Mouse (Mus musculus) erythroblast, adult 5-6 weeks (primary cell): ENCODE measurements around the gene Dnmt3a. TPM values are rescaled to one million over a fixed set of nuclear protein-coding genes. Genes with fewer than 3 reads are reported as not detected.
A peak's percentile ranks its signal among the peaks of the same experiment; 100 is the strongest.

Experiments
- ATAC-seq: replicated peaks from 2 replicates; pipeline ENCODE4 v1.8.0; 2016; ENCODE audit warnings: moderate number of reproducible peaks, mild to moderate bottlenecking, moderate TSS enrichment, inconsistent platforms; ENCODE audit not compliant: poor library complexity, low FRiP score, severe bottlenecking
- total RNA-seq, 2 experiments: library from RNA; stranded (forward) in 1 of 2; stranded (reverse) in 1 of 2; fragments of 150-400 nt in 1 of 2; fragments of 200-764, 138-1000 nt in 1 of 2; gene quantifications; 2 replicates each; pipeline versions ENCODE4 v1.2.3 to v1.2.4; 2015 to 2017; ENCODE audit warnings: low replicate concordance in 2 of 2

Dnmt3a gene
- total RNA-seq, 2 experiments from 2014 or later: 2.9 to 8.6 TPM

DNA sequence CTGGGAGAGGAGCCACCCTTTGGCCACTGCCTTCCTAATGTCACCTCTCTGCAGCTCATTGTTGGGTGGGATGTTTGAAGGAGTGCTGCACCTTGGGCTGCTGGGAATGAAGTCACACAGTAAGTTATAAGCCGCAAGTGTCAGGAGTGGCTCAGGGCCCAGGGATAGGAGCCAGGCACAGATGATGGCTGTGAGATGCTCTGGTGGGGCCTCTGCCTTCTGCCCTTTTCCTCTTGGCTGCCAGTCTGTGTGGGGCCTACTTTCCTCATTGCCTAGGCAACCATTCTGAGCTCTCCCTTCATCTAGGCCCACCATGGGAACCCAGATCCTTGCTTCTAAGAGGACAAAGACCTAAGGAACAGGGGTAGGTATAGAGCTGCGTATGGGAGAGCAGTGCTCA is 21.5 kb upstream of the Dnmt3a start:
- ATAC-seq: no peak

DNA sequence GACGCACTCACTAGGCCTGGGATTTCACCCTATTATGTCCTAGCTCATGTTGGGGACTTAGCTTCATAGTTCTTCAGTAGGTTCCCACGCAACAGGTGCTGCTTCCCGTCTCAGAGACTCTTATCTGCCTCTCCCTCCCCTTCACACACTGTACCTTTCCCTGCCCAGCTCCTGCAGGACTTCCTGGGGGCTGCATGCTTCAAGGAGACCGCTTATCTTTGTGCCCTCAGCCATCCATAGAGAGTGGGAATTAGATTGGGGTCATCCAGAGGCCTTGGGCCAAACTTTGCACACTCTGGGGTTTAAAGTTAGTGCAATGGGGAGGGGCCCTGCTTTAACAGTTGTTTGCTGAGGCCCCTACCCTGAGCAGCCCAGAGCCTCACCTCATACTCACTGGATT is 21.1 kb upstream of the Dnmt3a start:
- no peak for ATAC-seq

DNA sequence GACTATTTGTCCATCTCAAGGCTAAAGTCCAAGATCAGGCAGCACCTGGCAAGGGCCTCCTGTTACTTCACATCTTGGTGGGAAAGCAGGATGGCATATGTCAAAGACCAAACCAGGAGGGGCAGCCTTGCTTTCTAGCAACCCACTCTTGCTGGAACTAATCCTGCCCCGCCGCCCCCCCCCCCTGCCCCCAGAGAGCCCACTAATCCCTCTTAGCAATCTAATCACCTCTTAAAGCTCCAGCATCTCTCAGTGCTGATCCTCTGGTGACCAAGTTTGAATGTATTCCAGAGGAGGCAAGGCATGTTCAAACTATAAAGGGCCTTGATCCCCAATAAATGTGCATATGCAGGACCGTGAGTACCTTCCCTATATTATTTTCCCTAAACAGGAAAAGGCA is 18.8 kb upstream of the Dnmt3a start:
- ATAC-seq: no peak

DNA sequence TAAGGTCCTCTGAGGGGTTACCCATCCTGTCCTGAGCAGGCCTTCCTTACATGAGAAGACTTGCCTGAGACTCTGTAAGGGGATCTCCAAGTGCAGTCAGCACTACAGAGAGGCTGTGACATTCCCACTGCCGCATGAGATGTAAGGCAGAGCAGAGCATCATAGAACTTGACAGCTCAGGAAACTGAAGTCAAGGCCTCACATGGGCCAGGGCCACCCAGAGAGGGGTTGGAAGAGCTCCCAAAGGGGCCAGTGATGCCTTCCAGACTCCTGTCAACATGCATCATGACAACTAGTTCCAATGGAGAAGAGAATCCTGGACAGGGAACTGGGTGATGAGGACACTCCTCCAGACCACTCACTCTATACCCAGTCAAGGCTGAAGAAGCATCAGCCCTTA is 18.3 kb upstream of the Dnmt3a start:
- no peak for ATAC-seq

DNA sequence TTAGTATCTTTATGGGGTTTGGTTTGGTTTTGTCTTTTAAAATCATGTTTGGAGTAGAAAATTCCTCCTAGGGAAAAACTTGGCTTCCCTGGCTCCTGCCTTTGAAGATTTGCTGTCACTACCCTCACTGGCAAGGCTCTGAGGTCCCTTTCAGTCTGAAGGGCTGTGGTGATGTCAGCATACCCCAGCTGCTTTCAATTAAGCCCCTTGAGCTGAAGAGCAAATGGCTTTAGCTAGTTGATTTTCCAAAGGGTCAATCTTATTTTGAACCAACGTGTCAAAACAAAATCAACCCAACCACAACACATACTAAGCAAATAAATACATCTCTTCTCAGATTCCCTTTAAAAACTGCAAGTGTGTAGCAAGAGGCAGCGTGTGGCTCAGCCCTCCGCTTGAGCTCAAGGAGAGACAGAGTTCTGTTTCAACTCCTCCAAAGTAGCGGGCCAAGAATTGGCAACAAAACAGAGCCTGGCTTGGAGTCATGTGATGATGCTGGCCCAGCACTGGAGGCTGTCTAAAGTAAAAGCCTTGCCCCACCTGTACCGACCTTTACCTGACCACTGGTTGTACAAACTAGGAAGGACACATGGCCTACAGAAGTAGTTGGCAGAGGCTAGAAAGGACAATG is 17.3 kb upstream of the Dnmt3a start:
- ATAC-seq: no peak

DNA sequence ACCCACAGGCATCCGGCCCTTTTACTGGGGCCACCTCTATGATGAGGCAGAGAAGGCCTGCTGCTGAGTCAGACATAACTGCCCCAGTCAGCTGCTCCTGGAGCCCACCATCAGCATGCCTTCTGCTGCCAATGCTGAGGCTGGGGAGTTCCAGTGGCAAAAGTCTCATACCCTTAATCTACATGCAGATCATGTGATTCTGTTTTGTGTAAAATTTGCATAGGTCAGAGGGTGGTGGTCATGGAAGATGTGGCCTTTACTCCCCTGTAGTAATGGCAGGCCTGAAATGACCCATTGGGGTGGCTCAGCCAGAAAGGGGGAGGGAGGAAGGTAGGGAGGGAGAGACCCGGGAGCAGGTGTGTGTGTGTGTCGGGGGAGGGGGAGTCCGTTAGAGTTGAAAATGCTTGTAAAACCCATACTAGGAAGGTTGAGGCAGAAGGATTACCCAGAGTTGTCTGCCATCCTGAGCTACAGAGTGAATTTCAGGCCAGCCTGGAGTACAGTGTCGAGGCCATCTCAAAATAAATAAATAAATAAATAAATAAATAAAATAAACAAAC is 16.1 kb upstream of the Dnmt3a start:
- no peak for ATAC-seq

DNA sequence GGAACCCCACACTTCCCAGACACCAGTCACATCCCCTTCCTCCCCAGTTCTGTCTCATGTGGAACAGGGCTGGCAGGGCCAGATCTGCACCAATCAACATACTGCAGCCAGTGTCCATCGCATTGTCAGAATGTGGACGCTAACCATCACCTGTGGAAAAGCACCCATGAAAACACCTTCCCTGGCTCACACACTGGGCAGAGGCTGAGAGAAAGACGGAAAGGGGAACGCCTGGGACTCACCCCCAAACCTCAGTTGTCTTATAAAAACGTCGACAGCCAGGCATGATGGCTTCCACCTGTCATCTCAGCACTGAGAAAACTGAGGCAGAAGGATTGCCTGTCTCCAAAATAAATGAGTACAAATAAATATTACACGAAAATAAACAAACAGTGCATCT is 14.6 kb upstream of the Dnmt3a start:
- ATAC-seq: no peak

DNA sequence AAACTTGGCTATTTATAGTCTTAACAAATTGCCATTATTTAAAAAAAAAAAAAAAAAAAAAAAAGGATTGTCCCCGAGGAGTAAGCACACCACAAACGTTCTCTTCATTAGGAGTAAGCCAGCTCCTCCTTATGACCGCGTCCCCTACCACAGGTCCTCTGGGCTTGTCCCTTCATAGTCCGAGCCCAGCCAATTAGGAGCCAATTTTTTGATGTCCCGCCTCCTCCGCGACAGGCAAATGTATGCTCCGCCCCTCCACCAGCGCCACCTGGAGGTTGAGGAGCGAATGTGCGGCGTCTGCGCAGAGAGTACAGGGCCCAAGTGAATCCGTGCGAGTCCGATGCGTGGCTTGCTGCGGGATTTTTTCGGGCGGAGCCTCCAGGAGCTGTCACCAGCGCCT is 14.1 kb upstream of the Dnmt3a start:
- peak; percentile 93 for ATAC-seq

DNA sequence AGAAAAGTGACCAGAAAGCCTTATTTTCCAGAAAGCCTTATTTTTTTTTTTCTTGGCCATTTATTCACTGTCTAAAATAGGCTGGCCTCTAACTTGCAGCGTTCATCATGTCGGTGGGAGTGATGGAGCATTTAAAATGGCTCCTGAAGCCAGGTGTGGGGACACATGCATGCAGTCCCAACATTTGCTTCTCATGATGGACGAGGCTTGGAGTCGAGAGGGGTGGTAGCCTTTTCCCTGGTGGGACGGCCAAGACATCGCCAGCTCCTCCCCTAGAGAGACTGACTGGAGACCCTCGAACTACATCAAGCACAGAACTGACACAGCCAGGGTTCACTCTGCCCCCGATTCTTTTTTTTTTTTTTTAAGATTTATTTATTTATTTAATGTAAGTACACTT is 13.6 kb upstream of the Dnmt3a start:
- no peak for ATAC-seq

DNA sequence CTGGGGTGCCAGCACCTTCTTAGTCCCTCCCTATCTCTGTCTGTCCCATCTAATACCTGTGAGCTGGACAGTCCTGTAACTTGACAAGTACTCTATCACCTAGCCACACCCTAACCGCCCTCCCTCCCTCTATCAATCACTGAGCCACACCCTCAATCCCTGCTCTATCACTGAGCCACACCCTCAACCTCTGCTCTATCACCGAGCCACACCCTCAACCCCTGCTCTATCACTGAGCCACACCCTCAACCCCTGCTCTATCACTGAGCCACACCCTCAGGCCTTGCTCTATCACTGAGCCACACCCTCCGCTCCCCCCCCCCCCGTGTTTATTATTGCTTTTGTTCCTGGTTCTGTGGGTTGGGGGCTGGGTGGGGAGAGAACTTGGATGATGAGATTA is 10.2 kb upstream of the Dnmt3a start:
- ATAC-seq: no peak

DNA sequence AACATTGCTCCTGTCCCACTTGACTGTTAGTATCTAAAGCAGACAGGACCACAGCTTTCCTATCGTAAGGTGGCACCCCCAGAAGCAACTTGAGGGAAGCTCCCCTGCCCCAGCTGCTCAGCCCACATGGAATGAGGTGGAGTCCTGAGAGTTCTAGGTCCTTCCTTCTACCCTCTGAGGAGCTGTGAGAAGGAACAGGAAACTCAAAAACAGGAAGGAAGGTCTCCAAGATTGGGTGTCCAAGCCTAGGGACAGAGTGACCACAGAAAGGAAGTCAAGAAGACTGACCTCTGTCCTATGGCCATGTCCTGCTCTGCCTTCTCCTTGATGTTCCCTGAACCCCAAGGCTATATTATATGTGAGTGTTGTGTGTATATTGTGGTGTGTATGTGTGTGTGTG is 6.3 kb upstream of the Dnmt3a start:
- no peak for ATAC-seq

DNA sequence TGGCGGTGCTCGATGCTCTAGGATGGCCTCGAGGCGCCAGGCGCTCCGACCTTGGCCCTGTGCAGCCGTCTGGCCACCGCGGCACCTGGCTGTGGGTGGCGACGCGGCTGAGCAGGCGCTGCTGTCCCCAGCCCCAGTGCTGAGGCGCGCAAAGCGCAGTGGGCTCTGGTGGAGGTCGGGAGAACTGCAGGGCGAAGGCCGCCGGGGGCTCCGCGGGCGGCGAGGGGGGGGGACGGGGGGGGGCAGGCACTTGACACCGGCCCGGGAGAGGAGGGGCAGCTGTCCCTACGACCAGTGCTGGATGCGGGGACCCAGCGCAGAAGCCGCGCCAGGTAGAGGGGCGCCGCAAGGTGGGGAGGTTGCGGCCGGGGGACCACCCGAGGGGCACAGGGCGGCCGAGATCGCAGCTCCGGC is 471 bp downstream of the Dnmt3a start:
- no peak for ATAC-seq

DNA sequence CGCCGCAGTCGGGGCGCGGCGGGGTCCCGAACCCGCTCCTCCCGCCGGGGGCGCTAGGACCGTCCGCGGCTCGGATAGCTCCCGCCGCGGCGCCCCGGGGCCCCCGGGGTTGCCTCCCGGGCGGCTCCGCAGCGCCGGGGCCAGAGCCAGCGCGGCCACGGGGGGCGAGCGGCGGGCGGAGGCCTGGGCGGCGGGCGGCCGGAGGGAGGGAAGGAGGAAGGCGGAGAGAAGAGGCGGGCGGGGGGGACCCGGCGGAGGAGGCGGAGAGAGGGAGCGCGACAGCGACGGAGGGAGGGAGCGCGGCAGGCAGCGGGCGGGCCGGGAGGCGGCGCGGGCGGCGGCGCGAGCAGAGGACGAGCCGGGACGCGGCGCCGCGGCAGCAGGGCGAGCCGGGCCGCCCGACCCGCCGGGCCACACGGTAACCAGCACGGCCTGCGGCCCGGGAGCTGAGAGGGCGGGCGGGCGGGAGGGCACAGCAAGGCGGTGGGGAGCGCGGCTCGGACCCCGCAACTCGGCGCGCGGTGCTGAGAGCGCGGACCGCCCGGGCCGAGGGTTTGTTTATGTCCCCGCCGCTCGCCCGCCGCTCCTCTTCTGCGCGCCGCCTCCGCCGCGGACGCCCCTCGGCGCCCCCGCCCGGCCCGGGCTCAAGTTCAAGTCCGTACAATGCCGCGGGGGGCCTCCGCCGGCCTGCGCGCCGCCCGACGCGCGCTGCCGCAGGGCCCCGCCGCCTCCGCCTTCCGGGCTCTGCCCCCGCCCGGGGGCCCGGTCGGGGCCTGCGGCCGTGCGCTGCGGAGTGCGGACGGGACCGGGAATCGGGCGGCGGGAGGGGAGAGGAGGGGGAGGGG is 1.1 kb downstream of the Dnmt3a start:
- ATAC-seq: no peak

DNA sequence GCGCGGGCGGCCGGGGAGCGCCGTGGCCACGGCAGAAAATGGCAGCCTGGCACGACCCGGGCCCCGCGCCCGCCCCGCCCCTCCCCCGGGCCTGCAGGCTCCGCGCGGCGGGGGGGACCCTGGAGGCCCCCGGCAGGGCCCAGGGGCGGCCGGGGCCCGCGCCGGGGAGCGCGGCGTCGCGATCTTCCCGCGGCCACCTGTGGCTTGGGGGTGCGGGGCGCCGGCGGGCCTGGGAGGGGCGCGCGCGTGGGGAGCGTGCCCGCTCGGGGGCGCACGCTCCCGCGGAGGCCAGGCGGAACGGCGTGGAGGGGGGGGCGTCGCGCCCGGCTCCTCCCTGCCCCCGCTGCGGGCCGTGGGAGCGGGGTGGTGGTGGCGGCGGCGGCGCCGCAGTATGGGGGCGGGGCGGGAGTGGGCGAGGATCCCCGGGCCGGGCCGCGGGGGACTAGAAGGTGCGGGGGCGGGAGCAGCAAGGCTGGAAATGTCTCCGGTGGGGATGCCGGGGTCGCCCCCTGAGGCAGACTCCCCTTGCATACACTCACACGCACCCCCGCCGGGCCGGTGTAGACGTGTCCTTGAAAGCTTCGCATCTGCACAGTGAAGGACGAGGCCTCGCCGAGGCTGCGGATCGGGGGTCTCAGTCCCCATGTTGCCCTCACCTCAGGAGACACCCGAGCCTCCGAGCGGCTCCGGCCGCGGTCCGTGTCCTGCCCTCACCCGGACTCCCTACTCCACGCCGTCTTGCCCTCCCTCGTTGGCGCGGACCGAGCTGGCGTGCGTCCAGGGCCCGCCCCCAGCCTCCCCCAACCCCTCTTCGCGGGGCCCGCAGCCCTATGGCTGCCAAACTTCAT is 2.0 kb downstream of the Dnmt3a start:
- no peak for ATAC-seq

DNA sequence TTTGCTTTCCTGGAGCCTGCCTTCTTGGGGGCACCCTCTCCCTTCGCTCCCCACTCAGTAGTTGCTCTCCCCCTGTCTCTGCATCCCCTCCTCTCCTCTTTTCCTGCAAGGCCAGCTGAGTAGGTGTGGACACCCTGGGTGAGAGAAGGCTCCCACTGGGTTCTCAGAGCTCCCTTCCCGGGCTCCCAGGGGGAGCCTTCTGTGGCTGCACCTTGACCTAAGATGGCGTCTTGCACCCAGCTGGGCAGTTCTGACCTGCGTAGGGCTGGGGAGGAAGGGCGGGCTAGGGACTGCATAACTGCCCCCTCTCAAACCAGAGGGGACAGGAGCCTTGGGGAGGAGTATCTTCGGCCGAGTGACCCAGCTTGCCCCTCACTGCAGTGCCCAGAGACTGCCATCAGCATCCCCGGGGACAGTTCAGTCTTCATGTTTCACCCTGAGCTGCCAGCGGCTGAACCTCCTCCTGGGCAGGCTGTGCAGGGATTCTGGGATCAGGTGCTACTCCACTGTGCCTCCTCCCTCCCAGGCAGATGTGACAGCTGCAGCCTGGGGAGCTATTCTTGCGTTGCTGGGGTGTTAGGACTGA is 2.7 kb downstream of the Dnmt3a start:
- ATAC-seq: no peak

DNA sequence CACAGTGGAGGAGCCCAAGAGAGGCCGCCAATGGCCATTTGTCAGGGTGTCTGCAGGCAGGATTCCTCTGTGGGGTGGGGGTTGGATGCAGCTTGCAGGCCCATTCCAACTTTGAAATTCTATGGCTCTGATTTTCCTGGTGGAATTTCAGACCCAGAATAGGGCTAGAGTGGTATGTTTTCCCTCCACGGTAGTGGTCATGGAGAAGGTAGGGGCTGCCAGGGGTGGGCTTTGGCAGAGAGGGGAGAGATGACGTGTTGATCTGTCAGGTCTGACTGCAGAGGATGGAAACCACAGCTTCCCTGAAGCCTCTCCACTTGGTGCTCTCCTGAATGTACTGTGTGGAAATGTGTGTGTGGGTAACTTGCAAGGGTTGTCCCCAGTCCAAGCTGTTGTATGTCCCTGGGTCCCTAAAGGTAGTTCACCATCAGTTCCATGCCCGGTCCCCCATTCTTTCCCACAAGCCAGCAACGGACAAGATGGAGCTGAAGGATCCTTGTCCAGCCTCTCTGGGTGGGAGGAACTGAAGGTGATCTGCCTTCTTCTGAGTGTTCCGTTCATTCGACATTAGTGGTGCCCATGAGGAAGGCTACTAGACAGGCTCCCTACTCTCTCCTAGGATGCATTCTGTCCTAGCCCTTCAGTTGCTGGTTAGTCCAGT is 3.8 kb downstream of the Dnmt3a start:
- no peak for ATAC-seq

DNA sequence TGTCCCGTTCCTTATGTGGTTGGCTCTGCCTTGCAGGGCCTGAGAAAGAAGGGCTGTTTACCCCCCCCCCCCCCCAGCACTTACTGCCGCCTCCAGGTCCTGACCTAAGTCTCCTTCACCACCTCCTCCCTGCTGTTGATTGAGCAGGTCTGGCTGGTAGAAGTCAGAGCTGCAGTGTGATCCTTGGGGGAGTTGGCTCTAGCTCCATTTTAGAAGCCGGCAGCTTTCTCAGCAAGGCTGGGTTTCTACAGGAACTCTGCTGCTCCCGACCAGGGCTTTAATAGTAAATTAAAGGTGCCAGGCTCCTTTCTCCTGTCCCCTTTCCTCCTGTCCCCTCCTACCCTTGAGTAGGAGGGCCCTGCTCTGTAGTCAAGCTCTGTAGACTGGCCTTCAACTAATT is 4.6 kb downstream of the Dnmt3a start:
- ATAC-seq: no peak

DNA sequence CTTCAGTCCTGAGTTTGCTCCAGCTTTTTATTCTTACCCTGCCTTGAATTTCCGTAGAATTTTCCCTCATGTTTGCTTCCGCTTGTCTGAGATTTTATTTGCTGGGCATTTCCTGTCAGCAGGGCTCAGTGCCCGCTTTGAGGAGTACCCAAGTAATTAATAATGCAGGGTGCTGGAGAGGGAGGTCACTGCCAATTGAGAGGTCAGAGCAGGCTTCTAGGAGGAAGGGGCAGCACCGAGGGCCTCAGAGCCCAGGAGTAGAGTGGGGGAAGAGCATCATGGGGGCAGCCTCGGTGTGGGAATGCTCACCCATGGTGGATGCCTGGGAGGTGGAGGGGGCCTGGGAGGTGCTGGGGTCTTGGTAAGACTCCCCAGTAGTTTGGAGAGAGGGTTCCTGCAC is 5.8 kb downstream of the Dnmt3a start:
- no peak for ATAC-seq

DNA sequence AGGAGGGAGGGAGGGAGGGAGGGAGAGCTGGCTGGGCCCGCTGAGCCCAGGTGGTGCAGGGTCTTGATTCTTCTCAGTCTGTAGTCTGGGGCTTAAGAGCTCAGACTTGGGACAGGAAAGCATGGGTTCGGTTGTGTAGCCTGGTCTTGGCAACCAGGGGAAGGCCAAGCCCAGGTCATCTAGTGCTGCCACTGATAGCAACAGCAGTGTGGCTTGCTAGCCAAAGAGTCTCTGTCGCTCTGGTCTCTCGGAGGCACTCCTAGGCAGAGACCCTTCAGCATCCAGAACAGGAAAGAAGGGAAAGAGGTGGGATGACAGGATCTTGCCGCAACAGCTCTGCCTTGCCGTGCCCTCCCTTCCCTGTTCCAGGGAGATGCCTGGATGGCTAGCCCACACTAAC is 6.4 kb downstream of the Dnmt3a start:
- no peak for ATAC-seq

DNA sequence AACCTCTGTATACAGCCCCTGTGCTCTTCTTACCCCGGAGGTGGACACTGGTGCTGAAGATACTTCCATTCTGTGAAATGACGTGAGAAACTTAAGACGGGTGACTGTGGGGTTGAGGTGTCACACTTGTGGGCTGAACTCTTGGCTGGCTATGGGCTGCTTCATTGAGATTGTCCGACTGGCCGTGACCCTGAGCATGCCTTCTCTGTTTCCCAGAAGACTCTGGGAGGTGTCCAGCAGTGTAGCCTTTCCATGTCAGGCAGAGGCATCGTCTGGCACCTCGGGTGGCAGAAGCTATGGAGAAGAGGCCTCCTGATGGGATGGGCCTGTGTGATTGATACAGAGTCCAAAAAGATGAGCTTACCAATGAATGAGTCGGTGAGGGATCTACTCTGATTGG is 7.3 kb downstream of the Dnmt3a start:
- ATAC-seq: no peak
